Mouse (Mus musculus) forebrain, postnatal 0 days (tissue): ENCODE data around the gene CN725425. TPM values are rescaled to one million over a fixed set of nuclear protein-coding genes. Genes with fewer than 3 reads are reported as not detected.
A peak's percentile ranks its signal among the peaks of the same experiment; 100 is the strongest.

Source experiments
- ATAC-seq: fragments of 200-750 bp; cut with Nextera tagmentation; 2 replicates; pipeline ENCODE4 v1.8.0; 2017; ENCODE audit warnings: mild to moderate bottlenecking, moderate library complexity
- DNase-seq: peaks from one replicate; pipeline ENCODE4 v3.0.0-alpha.2; 2015
- H3K27ac ChIP-seq: fragments of 300-500 bp; sonication (generic); 2 replicates; pipeline ENCODE4 v1.5.1; 2014; ENCODE audit warnings: low read depth, mild to moderate bottlenecking, antibody characterized with exemption, low read length, moderate library complexity, mixed read lengths
- H3K27me3 ChIP-seq: fragments of 300-500 bp; sonication (generic); 2 replicates; pipeline ENCODE4 v1.6.1; 2014; ENCODE audit warnings: mild to moderate bottlenecking, low read length, mixed read lengths; ENCODE audit not compliant: insufficient read depth
- H3K36me3 ChIP-seq: fragments of 300-500 bp; sonication (generic); 2 replicates; pipeline ENCODE4 v1.6.1; 2014; ENCODE audit warnings: mild to moderate bottlenecking, moderate library complexity; ENCODE audit not compliant: insufficient read depth
- H3K4me1 ChIP-seq: fragments of 300-500 bp; sonication (generic); 2 replicates; pipeline ENCODE4 v1.6.1; 2014; ENCODE audit warnings: antibody characterized with exemption; ENCODE audit not compliant: insufficient read depth
- H3K4me2 ChIP-seq: fragments of 300-500 bp; sonication (generic); 2 replicates; pipeline ENCODE4 v1.6.1; 2014; ENCODE audit warnings: low read depth, mild to moderate bottlenecking, moderate library complexity
- H3K4me3 ChIP-seq: fragments of 300-500 bp; sonication (generic); 2 replicates; pipeline ENCODE4 v1.5.1; 2014; ENCODE audit warnings: low read depth, low read length, mixed read lengths
- H3K9ac ChIP-seq: fragments of 300-500 bp; sonication (generic); 2 replicates; pipeline ENCODE4 v1.6.1; 2014; ENCODE audit warnings: mild to moderate bottlenecking
- H3K9me3 ChIP-seq: fragments of 300-500 bp; sonication (generic); 2 replicates; pipeline ENCODE4 v1.6.1; 2016; ENCODE audit warnings: low read length
- CTCF ChIP-seq: sonication (generic); IDR thresholded peaks from 2 replicates; pipeline ENCODE4 v1.5.1; 2016; ENCODE audit warnings: antibody characterized with exemption, control low read depth, low read depth
- WGBS: fragments of 180-500 bp; shearing (Covaris S2); extraction: QIAGEN DNeasy Blood & Tissue Kit; methylation state at CpG from one replicate; pipeline ENCODE4 v1.1.7; 2014; 5-methylcytosine and 5-hydroxymethylcytosine counted together
- polyA plus RNA-seq: library from polyadenylated mRNA; unstranded; fragments of >200 nt; fragmentation: Nextera tagmentation; extraction: Ambion mirVana; gene quantifications from 2 replicates; pipeline ENCODE4 v1.2.1, GENCODE M21; 2015
- total RNA-seq: library from RNA; depleted of rRNA; stranded (reverse); fragments of >200 nt; gene quantifications from 2 replicates; pipeline ENCODE4 v1.2.3, GENCODE M21; 2014

Gene CN725425
- total and polyA plus RNA-seq, 2 experiments from 2014 or later: 0.12 TPM; not detected in 1

DNA sequence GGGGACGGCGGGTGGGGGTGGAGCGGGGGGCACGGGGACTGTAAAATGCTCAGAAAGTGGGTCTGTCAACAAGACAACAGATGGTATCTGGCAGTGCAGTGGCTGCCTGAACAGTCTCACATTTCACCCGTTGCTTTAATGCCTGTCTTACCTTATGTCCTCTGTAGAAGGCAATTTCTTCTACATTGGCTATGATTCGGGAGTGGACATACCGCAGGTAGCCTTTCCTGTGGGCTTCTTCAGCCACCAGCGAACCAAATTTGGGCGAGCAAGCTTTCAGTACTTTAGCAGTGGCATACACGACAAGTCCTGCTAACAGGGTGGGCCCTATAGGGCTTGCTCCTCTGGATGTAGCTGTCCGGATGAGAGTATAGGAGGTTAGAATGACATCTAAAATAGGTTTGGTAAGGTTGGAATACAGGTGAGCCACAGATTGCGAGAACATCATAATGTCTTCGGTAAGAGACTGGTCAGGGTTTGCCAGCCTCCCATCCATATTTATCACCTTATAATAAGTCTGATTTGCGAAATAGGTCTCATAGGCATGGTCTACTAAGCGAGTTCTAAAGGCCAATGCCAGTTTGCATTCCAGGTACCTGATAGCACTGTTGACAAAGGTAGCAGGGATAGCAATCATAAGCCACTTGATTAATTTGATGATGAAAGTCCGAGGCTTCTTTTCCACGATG lies 8.6 kb upstream of the CN725425 start:
- Histone ChIP-seq H3K9me3 (no peaks in the 10 kb centered on the region), H3K9ac (peak overlapping the region; percentile 59), H3K36me3 (no peaks in the 10 kb centered on the region), H3K27ac (peak overlapping the region; percentile 63), H3K4me3 (peak overlapping the region; percentile 49), H3K4me1 (peaks cover 14% of the 10 kb centered on the region; the same call in 1 of the 2 replicates), H3K27me3 (no peaks in the 10 kb centered on the region), H3K4me2 (peak overlapping the region; percentile 70)
- DNase-seq (no peak), ATAC-seq (no peak)
- no peak for TF ChIP-seq CTCF
- WGBS: 13% methylated on average over 17 of the region's 17 CpGs

GRCm38 (mm10) chr15:91191412-91192222 lies 7.7 kb upstream of the CN725425 start, which contains the start of gene Abcd2:
TSS of gene Abcd2 (minus strand) at chr15:91191799.
- H3K9me3 ChIP-seq: no peaks in the 10 kb centered on the region
- peaks cover 14% of the 10 kb centered on the region; the same call in 1 of the 2 replicates for H3K4me1 ChIP-seq
- DNase-seq (peak; percentile 85), ATAC-seq (peak; percentile 95)
- H3K27me3 ChIP-seq: no peaks in the 10 kb centered on the region
- H3K4me3 ChIP-seq: peak within 1 kb of the TSS; percentile 49
- TF ChIP-seq CTCF: no peak
- H3K4me2 ChIP-seq: peak within 1 kb of the TSS; percentile 70
- peak within 1 kb of the TSS; percentile 63 for H3K27ac ChIP-seq
- H3K9ac ChIP-seq: peak within 1 kb of the TSS; percentile 59
- WGBS: under 1% methylated on average over 22 of the region's 22 CpGs
- no peaks in the 10 kb centered on the region for H3K36me3 ChIP-seq

DNA sequence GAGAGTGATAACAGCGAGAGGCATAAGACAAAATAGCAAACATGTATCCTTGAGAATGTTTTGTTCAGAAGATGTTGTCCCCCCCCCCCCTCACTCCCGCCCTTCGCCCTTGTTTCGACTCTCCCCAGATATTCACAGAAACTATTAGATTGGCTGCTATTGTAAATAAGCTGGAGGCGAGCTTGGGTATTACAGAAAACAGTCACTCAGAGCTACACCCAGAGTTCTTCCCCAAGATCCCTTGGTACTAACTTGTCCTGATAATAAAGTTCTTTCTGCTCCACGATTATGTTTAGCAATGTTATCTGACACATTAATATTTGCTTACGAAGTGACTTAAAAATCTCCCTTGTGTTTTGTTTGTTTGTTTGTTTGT lies 7.1 kb upstream of the CN725425 start:
- DNase-seq: no peak
- Histone ChIP-seq H3K36me3 (no peaks in the 10 kb centered on the region), H3K4me2 (peak overlapping the region; percentile 70), H3K4me1 (peaks cover 14% of the 10 kb centered on the region; the same call in 1 of the 2 replicates), H3K9me3 (no peaks in the 10 kb centered on the region), H3K27me3 (no peaks in the 10 kb centered on the region), H3K4me3 (peak overlapping the region; percentile 49), H3K27ac (peak overlapping the region; percentile 63; the same call in 1 of the 2 replicates), H3K9ac (0 out of 2 replicates have a peak overlapping the region, but pooled peaks have one; percentile 59)
- peak; percentile 54 for ATAC-seq
- no peak; the same call in 1 of the 2 replicates for TF ChIP-seq CTCF
- WGBS: 11% methylated on average over 7 of the region's 7 CpGs

DNA sequence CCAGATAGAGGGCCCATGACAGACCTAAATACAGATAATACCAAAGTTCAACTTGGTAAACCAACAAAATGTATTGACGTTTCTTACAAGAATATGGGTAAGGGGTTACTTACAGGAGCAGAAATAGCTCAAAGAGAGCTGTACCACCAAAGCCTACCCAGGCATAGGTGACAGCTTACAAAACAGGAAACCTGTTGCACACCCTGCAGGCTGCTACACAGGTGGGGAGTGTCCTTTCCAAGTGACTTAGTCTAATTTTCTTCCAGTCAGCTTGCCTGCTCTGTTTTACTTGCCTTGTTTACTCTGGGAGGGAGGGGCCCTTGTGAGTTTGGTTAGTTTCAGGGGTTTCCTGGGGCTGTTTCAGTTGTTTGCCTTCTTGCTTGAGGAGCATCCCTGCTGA lies 1.5 kb downstream of the CN725425 start:
- Histone ChIP-seq H3K4me3 (no peak overlapping the region), H3K27ac (no peak overlapping the region), H3K9ac (no peak overlapping the region), H3K4me1 (no peaks in the 10 kb centered on the region), H3K36me3 (no peaks in the 10 kb centered on the region), H3K9me3 (no peaks in the 10 kb centered on the region), H3K27me3 (no peaks in the 10 kb centered on the region), H3K4me2 (no peak overlapping the region)
- ATAC-seq (no peak), DNase-seq (no peak)
- no peak for TF ChIP-seq CTCF
- WGBS: 91% methylated on average over 1 of the region's 1 CpGs

- Histone ChIP-seq H3K9me3 (no peaks in the 10 kb centered on the region), H3K4me2 (no peak overlapping the region), H3K36me3 (no peaks in the 10 kb centered on the region), H3K27me3 (no peaks in the 10 kb centered on the region), H3K4me1 (no peaks in the 10 kb centered on the region), H3K4me3 (no peak overlapping the region), H3K27ac (no peak overlapping the region), H3K9ac (no peak overlapping the region)
- DNase-seq (no peak), ATAC-seq (no peak)
- TF ChIP-seq CTCF: no peak
- 92% methylated on average over 1 of the region's 1 CpGs for WGBS
Measured at GRCm38 (mm10) chr15:91202486-91202885, 3.2 kb downstream of the CN725425 start.

DNA sequence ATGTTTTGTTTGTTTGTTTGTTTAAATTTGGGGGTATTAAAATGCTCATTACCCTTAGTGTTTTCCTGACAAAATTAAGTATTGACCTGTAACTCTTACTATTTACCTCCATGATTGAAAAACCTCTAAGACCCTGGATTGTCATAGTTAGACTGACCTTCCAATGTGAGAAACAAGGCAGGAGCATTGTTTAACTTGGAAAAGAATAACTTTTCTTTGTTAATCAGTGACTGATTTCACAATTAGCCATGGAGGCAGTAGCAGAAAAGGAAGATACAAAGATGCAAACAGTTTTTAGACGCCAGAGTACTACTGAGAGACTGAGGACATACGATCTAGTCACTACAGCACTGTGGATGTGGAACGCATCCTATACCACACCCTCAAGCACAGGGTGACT lies 4.2 kb downstream of the CN725425 start:
- no peaks in the 10 kb centered on the region for H3K4me1 ChIP-seq
- WGBS: 91% methylated on average over 3 of the region's 3 CpGs
- H3K4me3 ChIP-seq: no peak overlapping the region
- ATAC-seq: no peak
- TF ChIP-seq CTCF: no peak
- no peak for DNase-seq
- no peaks in the 10 kb centered on the region for H3K36me3 ChIP-seq
- no peaks in the 10 kb centered on the region for H3K27me3 ChIP-seq
- H3K27ac ChIP-seq: no peak overlapping the region
- no peak overlapping the region for H3K9ac ChIP-seq
- no peaks in the 10 kb centered on the region for H3K9me3 ChIP-seq
- no peak overlapping the region for H3K4me2 ChIP-seq

DNA sequence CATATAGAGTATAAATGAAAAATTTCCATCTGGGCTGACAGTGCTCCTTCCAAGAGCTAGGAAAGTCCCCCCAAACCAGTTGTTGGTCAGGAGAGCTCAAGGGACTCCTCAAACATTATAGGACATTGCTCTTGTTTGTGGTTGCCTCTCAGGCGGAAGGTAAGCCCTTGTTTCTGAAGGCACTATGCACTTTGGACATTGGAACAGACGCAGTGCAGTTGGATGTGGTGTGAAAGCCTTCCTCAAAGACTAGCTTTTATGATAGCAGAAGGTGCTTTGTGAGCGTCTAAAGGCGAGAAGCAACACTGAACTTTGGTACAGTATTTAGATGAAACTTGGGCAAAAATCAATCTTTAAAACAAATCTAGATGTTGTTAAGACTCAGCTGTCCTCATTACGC lies 7.2 kb downstream of the CN725425 start:
- Histone ChIP-seq H3K9ac (no peak overlapping the region), H3K4me3 (no peak overlapping the region), H3K4me1 (no peaks in the 10 kb centered on the region), H3K4me2 (no peak overlapping the region), H3K27ac (no peak overlapping the region), H3K36me3 (no peaks in the 10 kb centered on the region), H3K27me3 (no peaks in the 10 kb centered on the region), H3K9me3 (no peaks in the 10 kb centered on the region)
- no peak for DNase-seq
- 92% methylated on average over 5 of the region's 5 CpGs for WGBS
- TF ChIP-seq CTCF: no peak
- ATAC-seq: no peak
